Mouse (Mus musculus) frontal cortex, adult (tissue): Measurements from ENCODE around the gene Pspn.

Experiments used
- ATAC-seq: cut with Nextera tagmentation; 2 replicates; pipeline ENCODE4 v1.9.2; 2017; ENCODE audit warnings: mild to moderate bottlenecking, moderate library complexity, mixed read lengths; ENCODE audit not compliant: low TSS enrichment

Gene Pspn

GRCm38 (mm10) chr17:56962642-56963405 is 37.0 kb downstream of the Pspn start:
- no peak for ATAC-seq

- ATAC-seq = no peak
Observed at GRCm38 (mm10) chr17:56961880-56962279, 37.9 kb downstream of the Pspn start.

- no peak for ATAC-seq
Observed at GRCm38 (mm10) chr17:56958667-56959066, 41.2 kb downstream of the Pspn start.

GRCm38 (mm10) chr17:56957763-56958429 is 41.9 kb downstream of the Pspn start:
- no peak for ATAC-seq

DNA sequence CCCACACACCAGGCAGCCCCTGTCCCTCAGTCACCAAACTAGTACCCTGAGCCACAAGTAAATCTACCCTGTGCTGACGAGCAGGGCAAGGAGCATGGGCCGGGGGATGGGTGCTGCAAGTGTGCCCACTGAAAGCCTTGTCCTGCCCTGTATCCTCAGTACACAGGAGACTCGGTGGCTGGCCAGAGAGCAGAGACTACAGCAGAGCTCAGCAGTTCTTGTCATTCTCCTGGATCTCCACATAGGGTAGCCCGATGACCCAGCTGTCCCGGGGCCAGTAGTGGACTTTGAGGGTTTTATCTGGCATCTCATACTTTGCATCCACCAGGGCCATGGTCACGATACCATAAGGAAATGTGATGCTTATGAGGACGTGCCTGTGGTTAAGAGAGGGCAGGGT is 44.9 kb downstream of the Pspn start:
- ATAC-seq = no peak

DNA sequence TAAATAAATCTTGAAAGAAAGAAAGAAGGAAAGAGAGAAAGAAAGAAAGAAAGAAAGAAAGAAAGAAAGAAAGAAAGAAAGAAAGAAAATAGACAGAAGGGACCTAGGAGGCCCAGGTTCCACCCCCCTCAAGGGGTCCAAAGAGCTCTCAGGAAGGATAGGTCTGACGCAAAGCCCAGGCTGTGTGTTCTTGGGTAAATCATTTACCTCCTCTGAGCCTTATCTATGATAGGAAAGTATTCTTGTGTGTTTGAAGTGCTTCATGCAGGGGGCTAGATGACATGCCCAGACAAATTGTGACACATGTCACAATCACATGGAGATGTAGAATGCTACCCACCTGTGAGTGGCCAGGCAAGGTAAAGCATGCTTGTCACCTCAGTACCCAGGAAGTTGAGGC is 47.2 kb downstream of the Pspn start:
- ATAC-seq = no peak

GRCm38 (mm10) chr17:56950915-56951314 is 48.9 kb downstream of the Pspn start:
- ATAC-seq = no peak; the same call in 1 of the 2 replicates
